Mouse (Mus musculus) cortical plate, adult 2 months (tissue): ENCODE measurements at regions not wholly inside any gene's neighbourhood (a gene's known extent, or its start where the extent isn't known, plus 50 kb on each side); places are given as distances from the start of the nearest gene placed in this dataset.

Experiments used
- CTCF ChIP-seq: fragments of 200-500 bp; IDR thresholded peaks from 2 replicates; pipeline ENCODE4 v1.5.1; 2011; ENCODE audit warnings: mild to moderate bottlenecking, control low read depth, low read length; ENCODE audit not compliant: insufficient read depth; ENCODE audit errors: extremely low read depth
- POLR2A ChIP-seq: fragments of 200-500 bp; IDR thresholded peaks from 2 replicates; pipeline ENCODE4 v1.6.1; 2011; ENCODE audit warnings: mild to moderate bottlenecking, low read length, control low read depth; ENCODE audit not compliant: insufficient read depth; ENCODE audit errors: extremely low read depth

DNA sequence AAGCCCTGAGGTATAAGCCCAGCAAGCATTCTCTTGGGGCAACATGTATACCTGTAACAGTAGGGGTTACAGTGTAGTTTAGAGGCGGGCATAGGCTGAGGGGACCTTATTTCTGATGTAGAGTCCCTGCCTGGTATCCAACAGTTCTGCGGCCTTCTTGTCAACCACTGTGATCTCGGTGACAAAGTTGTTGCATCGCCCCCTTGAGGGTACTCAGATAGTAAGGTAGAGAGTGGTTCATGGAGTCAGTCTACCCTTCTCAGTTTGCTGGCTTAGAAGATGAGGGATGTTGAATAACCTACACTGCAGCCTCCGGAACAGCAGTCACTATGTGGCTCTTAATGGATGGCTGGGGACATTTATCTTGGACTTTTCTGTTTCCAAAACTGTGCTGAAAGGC lies 1168.3 kb upstream of the A1bg start:
- no peak for TF ChIP-seq CTCF
- TF ChIP-seq POLR2A = no peak
